Mouse (Mus musculus): ENCODE measurements around the gene Adarb1.

The Adarb1 gene

GRCm38 (mm10) chr10:77418138-77418537 lies at the start of gene Adarb1:
Gene Adarb1 (minus strand): TSS chr10:77418270.
- DNase-seq (ENCODE audit: low spot score) = peak; percentile 83

DNA sequence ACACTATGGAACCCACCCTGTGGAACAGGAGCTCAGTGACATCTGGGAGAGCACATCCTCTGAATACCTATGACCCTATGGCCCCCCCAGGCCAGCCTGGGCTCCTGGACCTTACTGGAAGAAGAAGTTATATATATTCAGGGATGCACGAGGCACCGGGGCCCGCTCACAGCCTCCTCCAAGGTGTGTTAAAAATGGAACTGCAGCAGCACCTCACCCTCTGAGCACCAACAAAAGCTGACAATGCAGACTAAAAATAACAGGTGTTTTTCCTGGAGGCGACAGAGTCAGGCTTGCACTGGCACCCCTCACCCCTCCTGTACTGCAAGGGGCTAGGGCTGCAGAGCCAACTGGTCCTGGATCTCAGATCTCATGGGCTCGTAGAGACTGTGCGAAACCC lies 49.3 kb upstream of the Adarb1 start:
- DNase-seq (ENCODE audit: low spot score) = no peak

DNA sequence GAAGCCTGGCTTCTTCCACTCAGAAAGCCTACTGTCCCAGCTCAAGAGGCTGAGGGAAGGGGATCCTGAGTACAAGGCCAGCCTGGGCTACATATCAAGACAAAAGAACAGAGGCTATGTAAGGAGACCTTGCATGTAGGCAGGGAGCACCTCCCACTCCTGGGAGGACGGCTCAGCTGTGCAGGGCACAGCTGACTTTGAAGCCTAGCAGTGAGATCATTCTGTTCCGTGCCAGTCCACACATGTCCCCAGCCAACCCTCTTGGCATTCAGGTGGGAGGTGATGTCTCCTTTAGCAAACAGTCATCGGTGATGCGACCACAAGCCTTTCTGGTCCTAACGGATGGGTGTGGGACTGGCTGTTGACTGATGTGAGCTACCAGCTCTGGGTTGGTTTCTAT lies 47.8 kb upstream of the Adarb1 start:
- no peak for DNase-seq (ENCODE audit: low spot score)

DNA sequence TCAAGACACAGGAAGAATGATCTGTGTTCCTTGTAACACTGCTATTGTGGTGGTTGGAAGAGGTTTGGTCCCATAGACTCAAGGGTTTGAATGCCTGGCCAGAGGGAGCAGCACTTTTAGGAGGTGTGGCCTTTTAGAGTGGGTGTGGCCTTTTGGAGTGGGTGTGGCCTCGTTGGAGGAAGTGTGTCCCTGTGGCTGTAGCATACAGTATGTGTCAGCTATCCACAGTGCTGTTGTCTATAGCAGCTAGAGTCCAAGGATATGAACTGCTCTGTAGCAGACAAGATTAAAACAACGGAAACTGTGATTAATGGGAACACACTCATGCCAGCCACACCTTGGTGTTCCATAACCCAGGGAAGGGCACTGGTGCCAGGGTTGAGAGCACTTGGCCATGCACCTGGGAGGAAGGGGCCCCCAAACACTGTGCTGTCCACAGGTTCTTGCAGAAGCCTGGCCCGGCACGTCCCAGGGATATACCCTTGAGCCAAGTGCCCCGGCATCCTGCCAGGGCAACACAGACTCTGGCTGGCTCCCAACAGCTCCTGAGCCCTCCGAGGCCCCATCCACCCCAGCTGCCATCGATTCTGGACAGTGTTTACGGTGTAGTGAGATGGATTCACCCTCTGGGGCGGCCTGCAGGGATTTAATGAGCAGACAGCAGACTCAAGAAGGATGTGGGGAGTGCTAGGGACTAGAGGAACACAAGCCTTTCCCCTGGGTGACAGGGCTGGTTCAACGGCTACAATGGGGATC lies 46.3 kb upstream of the Adarb1 start:
- peak; percentile 18 for DNase-seq (ENCODE audit: low spot score)

- no peak for DNase-seq (ENCODE audit: low spot score)
These were observed 43.1 kb upstream of the Adarb1 start for GRCm38 (mm10) chr10:77461161-77461560.

GRCm38 (mm10) chr10:77457701-77458100 lies 39.6 kb upstream of the Adarb1 start:
- no peak for DNase-seq (ENCODE audit: low spot score)

DNA sequence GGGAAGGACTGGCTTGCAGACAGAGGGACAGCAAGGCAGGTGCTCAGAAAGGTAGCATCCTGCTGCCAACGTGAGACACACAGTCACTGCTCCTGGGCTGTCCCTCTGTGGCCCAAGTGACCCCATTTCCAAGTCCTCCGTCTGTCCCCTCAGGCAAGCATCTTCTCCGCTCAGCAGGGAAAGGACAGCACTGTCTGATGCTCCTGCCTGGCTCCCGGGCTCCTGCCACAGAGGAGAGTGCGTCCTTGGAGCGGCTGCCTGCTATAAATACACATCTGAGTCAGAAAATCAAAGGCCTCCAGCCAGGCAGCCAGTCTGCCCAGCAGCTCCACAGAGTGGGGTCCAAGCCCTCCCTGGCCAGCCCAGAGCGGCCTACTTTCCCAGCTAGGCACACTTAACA lies 38.4 kb upstream of the Adarb1 start:
- DNase-seq (ENCODE audit: low spot score) = no peak

DNA sequence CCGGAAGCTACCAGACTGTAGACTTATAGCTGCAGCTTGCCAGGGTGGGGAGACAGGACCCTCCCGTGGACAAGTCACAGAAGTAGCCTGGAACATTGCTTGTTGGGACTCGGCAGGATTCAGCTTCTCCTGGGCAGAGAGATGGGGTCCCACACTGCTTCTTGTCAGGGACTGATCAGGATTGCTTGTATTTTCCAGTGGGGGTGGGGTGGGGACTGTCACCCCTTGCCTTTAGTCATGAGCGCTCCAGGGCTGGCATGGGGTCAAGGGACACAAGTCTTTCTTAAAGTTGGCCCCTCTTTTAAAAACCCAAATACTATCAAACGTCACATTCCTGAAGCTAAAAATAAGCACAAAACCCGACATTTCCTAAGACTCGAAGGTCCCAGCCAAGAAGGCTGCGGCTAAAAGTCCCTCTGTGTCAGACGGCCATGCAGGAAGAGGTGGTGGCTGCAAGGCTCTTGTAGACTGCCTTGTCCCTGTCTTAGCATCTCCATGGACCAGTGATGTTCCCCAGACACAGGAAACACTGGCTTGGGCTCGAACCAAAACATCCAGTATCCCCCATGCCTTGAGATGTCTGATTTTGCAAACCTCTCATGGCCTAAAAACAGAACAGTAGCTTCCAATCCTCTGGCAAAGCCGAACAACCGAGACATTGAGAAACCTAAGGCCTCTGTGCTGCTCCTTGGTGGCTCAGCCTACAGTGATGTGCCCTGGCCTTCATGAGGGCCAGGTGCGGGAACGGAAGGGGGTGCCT lies 37.4 kb upstream of the Adarb1 start:
- DNase-seq (ENCODE audit: low spot score) = peak; percentile 72

- no peak for DNase-seq (ENCODE audit: low spot score)
These were observed 36.7 kb upstream of the Adarb1 start for GRCm38 (mm10) chr10:77454795-77455194.

DNA sequence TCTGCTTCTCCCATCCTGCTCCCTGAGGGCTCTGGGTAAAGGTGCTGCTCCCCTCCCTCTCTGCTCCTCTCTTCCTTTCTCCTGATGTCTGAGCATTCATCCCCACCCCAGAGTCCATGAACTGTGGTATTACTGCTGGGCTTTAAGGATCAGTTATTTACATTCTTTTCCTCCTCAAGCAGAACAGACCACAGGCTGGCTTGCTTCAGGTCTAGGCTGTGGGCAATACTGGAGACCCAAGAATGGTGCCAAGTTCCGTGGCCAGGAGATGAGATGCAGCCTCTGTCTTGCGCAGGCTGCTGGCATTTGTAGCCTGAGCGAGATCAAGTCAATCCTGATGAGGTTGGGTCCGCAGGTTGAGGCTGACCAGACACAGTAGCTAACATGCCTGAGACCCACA lies 33.8 kb upstream of the Adarb1 start:
- no peak for DNase-seq (ENCODE audit: low spot score)

DNA sequence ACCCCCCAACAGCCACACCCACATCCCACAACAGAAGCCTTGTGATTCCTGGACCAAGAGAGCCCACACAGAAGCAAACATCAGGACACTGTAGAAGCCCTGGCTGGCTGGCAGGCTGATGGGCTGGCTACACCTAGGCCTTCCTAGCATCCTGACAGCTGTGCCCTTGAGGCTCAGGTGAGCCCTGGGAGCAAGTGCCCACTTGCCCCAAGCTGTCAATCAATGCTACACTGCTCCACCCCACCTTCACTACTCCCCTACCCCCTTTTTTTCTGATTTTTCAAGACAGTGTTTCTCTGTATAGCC lies 32.0 kb upstream of the Adarb1 start:
- DNase-seq (ENCODE audit: low spot score) = no peak

- peak; percentile 42 for DNase-seq (ENCODE audit: low spot score)
These were observed 31.5 kb upstream of the Adarb1 start for GRCm38 (mm10) chr10:77449315-77450158.

- DNase-seq (ENCODE audit: low spot score) = no peak
These were observed 30.7 kb upstream of the Adarb1 start for GRCm38 (mm10) chr10:77448698-77449247.

- DNase-seq (ENCODE audit: low spot score) = no peak
These were observed 30.1 kb upstream of the Adarb1 start for GRCm38 (mm10) chr10:77448209-77448608.

- DNase-seq (ENCODE audit: low spot score) = peak; percentile 32
These were observed 29.7 kb upstream of the Adarb1 start for GRCm38 (mm10) chr10:77447755-77448154.

DNA sequence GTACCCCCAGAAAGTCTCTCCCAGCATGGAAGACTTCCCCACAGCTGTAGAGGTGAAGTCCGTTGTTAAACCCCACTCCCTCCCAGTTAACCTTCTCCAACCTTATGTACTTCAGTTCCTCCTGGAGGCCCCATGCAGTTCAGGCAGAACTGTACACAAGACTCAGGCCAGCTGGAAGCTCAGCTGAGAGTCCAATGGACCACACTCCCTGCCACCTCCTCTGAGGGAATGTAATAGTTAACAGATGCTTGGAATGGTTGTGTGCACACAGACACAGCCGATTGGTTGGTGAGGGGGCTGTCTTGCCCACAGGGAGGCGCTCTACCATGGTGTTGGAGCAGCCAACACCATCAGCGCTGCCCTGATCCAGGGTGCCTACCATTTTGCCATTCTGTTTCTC lies 24.2 kb upstream of the Adarb1 start:
- no peak for DNase-seq (ENCODE audit: low spot score)

GRCm38 (mm10) chr10:77441812-77442211 lies 23.7 kb upstream of the Adarb1 start:
- DNase-seq (ENCODE audit: low spot score) = no peak

GRCm38 (mm10) chr10:77440841-77441755 lies 23.0 kb upstream of the Adarb1 start:
- peak; percentile 72 for DNase-seq (ENCODE audit: low spot score)

GRCm38 (mm10) chr10:77440286-77440685 lies 22.2 kb upstream of the Adarb1 start:
- DNase-seq (ENCODE audit: low spot score) = peak; percentile 58

DNA sequence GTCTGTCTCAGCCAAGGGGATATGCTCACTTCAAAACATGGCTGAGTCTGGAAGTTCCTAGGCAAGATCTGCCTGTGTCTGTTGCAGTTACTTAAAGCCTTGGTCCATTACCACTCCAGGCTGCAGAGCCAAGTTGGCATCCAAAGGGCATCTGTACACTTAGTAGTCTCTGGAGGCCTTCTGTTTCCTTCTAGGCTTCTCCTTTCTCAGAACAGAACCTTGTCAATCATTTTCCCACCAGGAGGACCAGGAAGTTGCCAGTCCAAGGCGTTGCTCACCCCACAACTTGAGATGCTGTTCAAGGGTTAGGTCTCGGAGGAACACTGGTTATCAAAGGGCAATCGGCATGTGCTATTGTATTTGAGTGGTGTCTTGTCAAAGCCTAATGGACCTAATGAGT lies 21.0 kb upstream of the Adarb1 start:
- no peak for DNase-seq (ENCODE audit: low spot score)

DNA sequence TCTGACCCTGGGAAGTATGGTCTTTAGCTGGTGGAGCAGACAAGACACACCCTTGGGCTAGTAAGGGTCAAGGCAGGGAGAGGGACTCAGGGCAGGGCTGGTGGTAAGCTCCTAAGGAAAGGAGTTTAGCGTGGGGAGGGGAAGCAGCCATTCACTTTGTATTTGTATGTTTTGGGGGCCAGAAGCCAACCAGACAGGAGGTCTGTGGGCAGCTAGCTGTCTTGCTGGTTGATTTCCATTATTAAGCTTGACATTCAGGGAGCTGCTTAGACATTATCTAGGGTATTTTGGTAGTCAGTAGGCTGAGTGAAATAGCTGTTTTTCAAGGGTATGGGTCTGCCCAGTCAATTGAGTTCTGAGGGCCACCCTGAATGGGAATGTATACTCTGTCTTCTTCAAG lies 20.0 kb upstream of the Adarb1 start:
- no peak for DNase-seq (ENCODE audit: low spot score)

Measured in adipocyte (in vitro differentiated cells).